Mouse (Mus musculus): ENCODE measurements around the gene Cbx4. TPM values are rescaled to one million over a fixed set of nuclear protein-coding genes. Genes with fewer than 3 reads are reported as not detected.
A peak's percentile ranks its signal among the peaks of the same experiment; 100 is the strongest.

Cbx4 gene
- total RNA-seq, 2 experiments from 2014 or later = 69.7 to 76.8 TPM

DNA sequence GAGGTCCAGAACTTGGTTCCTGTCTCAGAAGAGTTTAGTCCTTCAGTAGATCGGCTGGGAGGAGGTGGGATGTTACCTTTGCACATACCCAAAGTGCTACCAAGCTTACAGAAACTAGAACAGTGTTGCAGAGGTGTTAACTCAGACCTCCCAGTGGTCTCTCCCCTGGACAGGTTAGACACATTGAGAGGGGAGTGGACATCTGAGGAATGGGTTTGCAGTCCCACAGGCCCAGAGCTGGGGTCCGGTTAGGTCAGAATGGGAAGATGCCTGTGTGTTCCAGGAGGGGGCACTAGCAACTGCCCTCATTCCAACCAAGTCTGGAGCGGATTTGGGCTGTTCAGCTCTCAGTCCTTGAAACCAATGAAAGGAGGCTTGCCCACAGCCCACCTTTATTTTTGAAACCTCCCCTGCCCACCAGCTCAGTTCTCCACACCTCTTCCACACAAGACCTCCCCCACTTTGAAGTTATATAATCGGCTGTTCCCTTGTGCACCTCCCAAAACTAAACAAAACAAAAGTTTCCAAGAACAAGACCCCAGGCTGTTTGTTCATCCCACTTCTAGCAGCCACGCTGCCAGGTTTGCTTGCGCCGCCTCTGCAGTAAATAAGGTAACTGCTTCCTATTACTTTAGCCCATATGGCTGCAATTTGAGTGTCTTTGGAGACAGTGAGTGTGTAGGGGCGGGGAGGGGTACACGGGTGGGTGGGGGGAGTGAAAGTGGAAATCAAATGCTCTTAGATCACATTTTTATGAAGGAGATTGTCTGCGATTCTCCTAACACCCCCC, 42.1 kb downstream of the Cbx4 start:
- DNase-seq (ENCODE audit: low spot score in 2 of 2) = no peak

DNA sequence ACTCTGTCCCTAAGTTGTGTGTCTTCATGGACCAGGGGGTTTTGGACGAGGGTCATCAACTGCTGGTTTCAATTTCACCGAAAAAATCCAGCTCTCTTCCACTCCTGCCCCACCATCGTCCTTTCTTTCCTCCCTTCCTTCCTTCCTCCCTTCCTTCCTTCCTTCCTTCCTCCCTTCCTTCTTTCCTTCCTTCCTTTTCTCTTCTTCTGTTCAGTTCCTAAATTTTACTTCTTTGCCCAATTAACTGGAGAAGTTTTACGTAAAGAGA, 42.8 kb downstream of the Cbx4 start:
- DNase-seq (ENCODE audit: low spot score in 2 of 2) = no peak

DNA sequence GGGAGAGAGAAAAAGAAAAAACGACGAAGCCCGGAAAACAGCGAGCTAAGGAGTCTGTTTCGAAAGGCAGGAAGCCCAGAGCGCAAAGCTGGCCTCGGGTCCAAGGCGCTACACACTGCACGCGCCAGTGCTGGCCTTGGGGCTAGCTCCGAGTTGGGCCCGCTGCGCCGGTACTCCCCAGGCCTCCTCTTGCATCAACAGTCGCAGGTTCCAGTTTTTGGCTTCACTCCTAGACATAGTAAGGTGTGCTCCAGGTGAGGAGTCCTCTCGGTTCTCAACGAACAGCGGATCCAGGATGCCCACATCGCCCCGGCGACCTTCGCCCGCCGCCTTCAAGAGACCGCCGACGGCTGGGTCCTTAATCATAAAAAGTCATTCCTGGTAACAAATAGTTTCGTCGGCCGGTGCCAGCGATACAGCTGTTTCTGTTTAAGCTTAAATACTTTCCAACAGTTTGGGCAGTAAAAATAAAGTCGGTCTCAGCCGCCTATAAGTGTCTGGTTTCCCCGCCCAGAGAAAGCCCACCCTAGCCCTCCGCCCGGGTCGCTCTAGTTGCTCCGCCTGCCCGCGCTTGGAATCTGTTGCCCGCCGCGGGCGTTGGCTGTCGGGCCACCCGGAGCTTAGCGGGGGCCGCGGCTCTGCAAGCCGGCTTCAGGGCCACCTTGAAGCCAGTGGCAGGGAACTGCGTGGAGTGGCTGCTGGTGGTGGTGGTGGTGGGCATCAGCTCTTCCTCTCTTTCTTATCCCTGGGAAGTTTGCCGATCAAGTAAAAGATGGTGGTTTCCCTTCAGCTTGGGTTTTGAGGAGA, 43.4 kb downstream of the Cbx4 start:
- no peak for DNase-seq (ENCODE audit: low spot score in 2 of 2)

DNA sequence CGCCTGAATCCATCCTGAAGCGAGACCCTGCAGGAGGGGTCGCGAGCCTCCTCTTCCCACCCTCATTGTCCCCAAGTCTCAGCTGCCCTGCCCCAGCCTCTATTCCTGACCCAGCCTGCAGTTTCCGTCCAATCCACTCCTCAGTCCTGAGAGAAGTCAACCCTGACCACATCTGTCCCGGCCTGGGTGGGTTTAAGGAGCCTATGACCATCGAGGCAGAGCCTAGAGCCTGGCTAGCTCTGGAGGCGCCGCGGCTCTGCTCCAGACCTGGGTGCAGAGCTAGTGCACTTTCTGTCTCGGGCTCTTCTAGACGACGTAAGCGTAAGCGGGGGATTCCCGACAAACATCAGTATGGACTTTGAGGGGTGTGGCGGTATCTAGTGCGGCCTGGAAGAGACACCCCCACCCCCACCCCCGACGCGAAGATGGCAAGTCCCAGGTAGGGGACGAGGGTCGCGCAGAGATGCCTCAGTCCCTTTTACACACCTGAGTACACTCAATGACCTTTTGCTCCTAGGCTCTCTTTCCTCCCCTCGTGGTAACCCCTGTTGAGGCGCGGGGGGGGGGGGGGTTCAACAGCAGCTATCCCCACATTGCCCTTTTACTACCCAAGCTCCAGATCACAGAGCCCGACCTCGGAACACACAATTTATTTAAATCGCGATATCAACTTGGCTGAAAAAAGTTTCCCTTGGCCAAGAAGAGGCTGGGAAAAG, 44.1 kb downstream of the Cbx4 start:
- no peak for DNase-seq (ENCODE audit: low spot score in 2 of 2)

DNA sequence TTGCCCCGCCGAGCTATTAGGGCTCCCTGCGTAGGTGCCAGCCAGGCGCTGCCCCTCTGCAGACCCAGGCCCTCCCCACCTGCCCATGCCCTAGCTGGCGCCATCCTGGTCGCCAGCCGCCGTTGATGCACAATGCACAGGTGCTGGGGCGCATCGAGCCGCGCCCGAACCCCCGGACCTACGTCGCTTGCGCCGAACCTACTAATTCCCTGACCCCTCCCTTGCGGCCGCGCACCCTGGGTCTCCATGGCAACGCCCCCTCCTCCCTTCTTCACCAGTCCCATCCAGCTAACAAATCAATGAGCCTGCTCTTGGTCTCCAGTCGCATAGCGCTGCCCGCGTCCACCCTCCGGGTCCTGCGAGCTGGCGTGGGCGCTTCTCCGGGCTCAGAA, 44.7 kb downstream of the Cbx4 start:
- no peak for DNase-seq (ENCODE audit: low spot score in 2 of 2)

DNA sequence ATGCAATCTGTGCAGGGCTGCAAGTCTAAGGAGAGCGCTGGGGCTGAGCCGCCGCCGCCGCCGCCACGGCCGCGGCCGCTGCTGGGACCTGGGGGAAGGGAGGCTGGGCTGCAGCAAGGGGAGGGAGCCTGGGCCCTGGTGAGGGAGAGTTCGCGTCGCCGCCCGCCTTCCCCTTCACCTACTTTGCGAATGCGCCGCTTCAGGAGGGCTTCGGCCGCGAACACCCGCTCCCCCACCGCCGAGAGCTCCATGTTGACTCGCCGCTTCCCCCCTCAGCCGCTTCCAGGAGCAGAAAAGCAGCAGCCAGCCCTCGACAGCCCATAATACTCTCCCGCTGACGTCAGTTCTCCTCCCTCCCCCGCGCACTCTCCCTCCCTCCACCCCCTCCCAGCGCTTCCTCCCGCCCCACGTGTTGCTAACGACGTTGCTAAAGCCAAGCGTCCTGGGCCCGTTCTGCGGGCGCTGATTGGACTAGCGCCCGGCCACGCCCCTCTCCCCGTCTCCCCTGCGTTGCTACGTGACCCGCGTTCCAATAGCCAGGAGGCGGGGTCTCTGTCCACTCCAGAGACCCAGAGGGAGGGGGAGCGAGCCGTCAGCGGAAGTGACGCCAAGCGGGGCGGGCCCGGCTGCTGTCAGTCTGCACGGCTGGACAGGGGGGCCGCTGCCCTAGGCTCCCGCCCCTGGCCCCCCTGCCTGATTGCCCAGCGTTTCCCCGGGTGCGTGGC, 45.3 kb downstream of the Cbx4 start, which contains the start of gene Cbx8:
Gene Cbx8, minus strand, starts transcription at position 370 of the 725 bp plus-strand sequence.
- peak; percentile 95 to 96 for DNase-seq (ENCODE audit: low spot score in 2 of 2)

DNA sequence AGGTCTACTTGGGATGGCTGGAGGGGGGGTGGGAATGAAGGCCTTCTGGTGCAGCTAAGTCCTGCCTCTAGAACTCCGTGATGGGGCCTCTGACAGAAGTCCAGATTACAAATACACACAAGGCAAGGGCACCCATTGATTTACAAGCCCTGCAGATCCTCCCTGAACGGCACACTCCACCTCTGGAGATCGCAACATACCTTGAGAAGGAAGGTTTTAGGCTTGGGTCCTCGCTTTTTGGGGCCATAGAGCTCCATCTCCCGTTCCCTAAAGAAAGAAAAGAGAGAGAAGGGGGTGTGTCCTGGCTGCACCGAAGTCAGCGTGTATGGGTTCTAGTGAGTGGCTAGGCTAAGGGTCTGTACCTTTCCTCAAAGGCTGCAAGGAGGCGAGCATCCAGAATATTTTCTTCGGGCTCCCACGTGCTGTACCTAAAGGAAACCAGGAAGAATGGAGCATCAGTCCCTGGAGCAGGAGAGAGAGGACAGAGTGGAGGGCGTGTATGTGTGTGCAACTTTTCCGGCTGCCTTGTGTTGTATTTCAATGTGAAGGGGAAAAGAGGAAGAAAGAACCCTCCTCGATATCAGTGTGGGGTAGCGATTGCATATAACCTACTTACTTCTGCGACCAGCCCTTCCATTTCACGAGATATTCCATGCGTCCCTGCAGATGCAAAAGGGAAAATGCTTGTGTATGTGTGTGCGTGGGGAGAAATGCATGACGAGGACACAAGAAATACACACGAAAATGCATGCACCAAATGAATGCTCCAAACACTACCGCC, 46.1 kb downstream of the Cbx4 start:
- no peak for DNase-seq (ENCODE audit: low spot score in 2 of 2)

DNA sequence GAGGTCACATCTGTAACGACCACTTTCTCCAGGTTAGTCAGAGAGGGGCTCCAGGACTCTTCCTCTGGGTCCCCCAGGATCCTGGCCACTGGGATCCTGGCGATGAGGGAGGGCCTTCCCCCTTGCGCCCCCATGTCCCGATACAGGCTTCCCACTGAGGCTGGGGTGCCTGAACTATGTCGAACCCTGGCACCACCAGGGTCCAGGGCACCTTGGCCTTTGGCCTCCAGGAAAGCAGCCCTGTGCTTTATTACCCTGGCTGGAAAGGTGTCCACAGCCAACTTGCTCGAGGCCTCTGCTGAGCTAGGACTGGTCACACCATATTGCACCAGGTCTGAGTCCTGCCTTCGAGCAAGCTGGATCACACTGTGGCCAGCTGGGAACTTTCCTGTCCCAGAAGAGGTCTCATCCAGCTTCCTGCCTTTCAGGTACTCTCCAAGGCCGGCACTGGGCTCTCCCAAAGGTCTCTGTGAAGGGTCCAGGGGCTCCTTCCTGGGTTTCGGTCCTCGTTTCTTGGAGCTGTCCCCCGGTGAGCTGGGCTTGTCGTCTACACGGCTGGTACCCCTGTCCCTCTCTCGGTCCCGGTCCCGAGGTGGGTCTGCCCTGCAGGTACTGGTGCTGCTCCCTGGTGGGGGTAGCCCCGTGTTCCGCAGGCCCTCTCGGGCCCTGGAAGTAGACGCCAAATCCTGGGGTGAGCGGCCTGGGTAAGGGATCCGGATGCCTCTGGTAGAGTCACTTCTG, 47.1 kb downstream of the Cbx4 start:
- DNase-seq (ENCODE audit: low spot score in 2 of 2) = no peak

DNA sequence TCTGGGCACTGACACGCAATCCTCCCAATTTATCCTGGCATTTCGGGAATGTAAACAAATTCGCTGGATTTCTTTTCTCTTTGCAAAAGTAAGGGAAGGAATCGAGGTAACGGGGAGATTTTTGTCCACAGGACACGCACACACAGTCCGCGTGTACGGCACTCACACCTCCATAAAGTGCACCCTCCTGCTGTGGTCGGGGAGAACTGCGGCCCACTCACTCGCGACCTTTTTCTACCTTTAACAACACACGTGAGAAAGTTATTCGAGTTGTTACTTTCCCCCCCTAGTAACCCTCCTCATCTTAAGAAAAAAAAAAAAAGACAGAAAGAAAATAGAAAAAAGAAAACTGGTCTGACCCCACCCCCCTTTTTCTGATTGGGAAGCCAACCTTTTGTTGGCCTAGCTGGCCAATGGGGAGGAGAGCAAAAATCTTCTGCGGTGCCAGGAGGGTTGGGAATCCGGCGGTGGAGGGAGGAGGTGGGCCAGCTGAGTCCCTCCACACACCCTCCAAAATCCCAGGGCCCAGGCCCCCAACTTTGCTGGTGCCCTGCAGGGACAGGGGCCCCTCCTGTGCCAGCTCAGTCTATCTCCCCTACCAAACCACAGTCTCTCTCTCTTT, 48.1 kb downstream of the Cbx4 start:
- no peak for DNase-seq (ENCODE audit: low spot score in 2 of 2)

DNA sequence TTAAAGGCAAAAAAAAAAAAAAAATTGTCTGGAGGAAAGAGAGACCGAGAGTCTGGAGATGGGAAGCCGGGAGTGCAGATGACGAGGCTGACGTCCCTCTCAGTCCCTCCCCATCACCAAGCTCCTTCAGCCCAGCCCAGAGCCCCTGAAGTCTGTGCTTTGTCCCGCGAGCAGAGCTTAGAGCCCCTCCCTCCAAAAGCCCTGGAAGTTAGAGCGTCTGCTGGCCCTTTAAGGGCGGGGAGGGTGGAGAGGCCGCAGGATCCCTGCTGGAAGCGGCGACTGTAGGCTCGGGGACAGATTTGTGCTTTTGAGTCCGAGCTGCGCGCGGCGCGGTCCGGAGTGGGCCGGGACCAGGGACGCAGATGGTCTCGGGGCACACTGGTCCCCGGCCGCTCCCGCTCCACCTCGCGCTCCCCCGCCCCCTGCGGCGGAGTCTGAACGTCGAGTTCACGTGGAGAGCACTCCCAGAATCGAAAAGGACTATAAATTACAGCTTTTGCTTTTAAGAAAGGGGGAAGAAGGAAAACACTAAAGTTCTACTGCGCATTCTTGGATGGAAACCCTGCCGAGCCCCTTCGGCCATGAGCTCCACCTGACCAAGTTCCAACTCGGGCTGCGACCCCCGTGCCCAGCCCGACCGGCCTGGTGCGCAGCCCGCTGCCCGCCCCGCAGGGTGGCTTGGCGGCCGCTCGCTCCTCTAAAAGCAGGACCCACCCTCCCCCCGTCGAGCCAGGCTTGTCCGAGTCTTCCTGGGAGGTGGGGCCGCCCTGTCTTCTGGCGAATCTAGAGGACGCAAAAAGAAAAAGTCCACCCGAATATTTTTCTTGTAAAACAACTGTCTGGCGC, 48.9 kb downstream of the Cbx4 start:
- no peak for DNase-seq (ENCODE audit: low spot score in 2 of 2)

DNA sequence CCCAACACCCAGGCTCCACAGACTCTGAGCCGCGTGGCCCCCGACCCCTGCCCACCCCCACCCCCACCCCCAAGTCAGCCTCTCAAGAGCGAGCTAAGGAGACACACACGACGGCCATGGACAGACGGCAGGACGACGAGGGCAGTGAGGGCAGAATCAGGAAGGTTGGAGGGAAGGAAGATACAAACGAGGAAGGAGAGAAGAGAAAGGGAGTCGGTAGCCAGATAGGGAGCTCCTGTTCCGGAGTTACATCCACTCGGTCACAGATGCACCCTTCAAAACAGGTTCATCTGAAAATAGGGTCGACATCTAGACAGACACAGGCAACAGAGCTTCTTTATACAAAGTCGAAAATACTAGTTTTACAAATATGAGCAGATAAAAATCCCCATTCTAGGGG, 49.6 kb downstream of the Cbx4 start:
- DNase-seq (ENCODE audit: low spot score in 2 of 2) = no peak

DNA sequence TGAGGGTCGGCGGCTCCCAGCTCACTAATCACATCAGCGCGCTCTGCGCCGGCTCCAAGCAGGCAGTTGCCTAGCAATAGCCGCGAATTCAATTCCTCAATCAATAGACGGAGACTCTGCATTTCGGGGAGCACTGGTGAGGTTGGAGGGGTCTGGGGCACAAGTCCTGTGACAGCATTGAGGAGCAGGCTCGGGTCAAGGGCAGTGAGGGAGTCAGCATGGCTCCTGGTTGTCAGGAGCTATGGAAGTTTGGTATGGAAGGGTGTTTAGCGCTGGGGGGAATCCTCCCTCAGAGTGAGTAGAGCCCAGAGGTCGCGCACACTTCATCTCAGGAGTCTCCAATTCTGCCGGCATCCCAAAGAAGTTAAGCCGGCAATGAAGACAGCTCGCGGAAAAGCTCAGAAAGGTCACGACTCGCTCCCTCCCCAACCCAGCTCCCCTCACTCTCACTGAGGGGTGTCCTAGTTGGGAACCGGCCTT, 50.3 kb downstream of the Cbx4 start:
- DNase-seq (ENCODE audit: low spot score in 2 of 2) = no peak

DNA sequence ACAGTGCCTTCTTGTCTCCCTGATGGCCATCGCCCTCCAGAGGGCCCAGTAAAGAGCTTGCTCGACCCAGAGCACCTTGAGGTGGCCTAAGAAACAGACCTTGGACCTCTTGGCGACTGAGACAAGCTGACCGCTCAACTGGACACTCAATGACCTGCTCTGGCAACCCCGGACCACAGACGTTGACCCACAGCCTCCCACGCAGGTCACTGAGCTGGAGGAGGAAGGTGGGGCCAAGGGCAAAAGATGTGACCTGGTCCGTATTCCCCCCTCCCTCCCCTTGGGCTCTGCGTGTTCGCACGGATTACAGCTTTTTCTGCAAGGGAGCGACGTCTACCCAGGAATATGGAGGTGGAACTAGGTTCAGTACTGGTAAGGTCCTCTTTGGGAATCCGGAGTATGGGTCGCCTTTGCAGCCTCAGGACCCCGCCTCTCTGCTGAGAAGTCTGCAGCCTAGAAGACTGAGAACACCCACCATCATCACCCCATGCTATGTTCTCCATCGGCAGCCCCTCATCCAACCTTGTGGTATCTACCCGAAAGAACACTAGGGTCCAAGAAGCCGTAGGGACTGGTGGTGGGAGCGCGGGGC, 50.8 kb downstream of the Cbx4 start:
- no peak for DNase-seq (ENCODE audit: low spot score in 2 of 2)

DNA sequence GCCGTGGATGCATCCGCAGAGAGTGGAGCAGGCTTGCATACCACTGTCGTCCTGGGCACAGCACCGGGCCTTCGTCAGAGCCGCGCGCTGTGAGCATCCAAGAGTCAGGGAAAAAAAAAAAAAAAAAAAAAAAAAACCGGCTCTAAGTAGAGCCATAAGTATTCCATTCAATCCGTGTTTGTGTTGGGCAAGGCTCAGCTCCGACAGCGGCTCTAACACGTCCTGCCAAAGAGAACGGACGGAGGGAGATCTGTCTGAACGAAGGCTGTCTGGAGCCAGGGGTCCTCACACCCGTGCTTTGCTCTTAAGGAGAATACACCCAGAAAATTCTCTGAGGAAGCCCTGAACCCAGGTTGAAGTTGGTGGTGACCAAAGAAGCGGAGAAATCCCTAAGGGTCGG, 51.4 kb downstream of the Cbx4 start:
- DNase-seq (ENCODE audit: low spot score in 2 of 2) = no peak

DNA sequence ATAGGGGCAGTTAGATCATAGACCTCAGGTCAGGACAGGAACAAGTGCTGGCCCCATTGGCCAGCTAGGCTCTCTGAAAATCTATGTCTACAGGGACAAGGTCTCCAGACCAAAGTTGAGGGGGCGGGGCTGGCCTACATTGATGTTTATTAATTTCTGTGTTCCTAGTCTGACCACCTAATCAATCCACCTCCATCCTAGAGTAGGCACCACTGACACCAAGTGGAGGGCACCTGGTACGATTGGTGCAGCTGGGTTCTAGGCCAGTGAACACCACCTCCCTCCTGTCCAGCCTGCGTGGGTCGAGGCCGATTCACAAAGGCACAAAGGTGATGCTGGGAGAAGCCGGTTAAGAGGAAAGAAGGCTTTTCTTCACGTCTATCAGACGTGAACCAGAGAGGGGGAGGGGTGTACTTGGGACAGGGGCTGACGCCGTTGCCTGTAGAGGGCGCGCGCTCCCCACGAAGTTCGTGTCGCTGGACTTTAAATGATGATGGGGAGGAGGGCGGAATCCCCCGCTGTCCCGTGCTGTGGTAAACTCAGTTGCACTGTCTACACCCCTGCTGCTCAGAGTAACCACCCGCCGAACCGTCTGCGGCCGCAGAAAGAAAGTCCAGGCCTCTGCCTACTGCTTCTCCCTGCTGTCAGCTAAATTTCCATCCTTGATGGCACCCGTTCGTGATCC, 52.0 kb downstream of the Cbx4 start:
- DNase-seq (ENCODE audit: low spot score in 2 of 2) = peak in 1 of 2 experiments; percentile 67

All from adrenal gland, postnatal 4 days (tissue).